Mouse (Mus musculus): ENCODE measurements around the gene Sfmbt1. TPM values are rescaled to one million over a fixed set of nuclear protein-coding genes. Genes with fewer than 3 reads are reported as not detected.

Gene Sfmbt1
- total RNA-seq, 2 experiments from 2014 or later = 33.3 to 35.2 TPM

DNA sequence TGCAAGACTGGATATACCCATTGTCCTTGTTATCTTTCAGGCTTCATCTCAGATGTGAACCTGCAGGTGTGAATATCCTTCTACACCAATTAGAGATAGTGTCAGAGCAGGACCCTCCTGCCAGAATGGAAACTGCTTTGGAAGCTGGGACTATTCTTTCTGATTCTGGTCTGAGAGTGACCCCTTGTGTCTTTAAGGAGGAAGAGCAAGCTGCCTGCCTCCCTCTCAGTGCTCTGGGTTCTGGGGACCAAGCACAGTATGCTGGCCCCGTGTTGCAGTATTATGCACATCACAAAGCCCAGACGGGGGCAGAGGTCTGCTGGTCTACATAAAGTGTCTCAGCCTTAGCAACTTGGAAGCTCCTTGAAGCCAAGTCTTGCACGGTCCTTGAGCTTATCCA lies 150.7 kb downstream of the Sfmbt1 start:
- intact Hi-C loops (cut with DNase I) = loop anchor here (10.0 kb wide), 1 partner anchor 171 kb away; no protein-coding TSS in a partner anchor
- no peak for DNase-seq (ENCODE audit: low spot score in 2 of 2)

- DNase-seq (ENCODE audit: low spot score in 2 of 2) = peak in 1 of 2 experiments; percentile 74
- intact Hi-C loops (cut with DNase I) = loop anchor here (2.0 to 10.0 kb wide), 2 partner anchors 84 to 172 kb away; partner anchors contain the start of gene Nek4
These were observed 152.4 kb downstream of the Sfmbt1 start for GRCm38 (mm10) chr14:30867042-30867441.

GRCm38 (mm10) chr14:30868826-30869225 lies 154.2 kb downstream of the Sfmbt1 start:
- intact Hi-C loops (cut with DNase I) = loop anchor here (10.0 kb wide), 1 partner anchor 174 kb away; no protein-coding TSS in a partner anchor
- DNase-seq (ENCODE audit: low spot score in 2 of 2) = no peak

GRCm38 (mm10) chr14:30869391-30869801 lies 154.7 kb downstream of the Sfmbt1 start:
- intact Hi-C loops (cut with DNase I) = loop anchor here (10.0 kb wide), 1 partner anchor 175 kb away; no protein-coding TSS in a partner anchor
- DNase-seq (ENCODE audit: low spot score in 2 of 2) = no peak

DNA sequence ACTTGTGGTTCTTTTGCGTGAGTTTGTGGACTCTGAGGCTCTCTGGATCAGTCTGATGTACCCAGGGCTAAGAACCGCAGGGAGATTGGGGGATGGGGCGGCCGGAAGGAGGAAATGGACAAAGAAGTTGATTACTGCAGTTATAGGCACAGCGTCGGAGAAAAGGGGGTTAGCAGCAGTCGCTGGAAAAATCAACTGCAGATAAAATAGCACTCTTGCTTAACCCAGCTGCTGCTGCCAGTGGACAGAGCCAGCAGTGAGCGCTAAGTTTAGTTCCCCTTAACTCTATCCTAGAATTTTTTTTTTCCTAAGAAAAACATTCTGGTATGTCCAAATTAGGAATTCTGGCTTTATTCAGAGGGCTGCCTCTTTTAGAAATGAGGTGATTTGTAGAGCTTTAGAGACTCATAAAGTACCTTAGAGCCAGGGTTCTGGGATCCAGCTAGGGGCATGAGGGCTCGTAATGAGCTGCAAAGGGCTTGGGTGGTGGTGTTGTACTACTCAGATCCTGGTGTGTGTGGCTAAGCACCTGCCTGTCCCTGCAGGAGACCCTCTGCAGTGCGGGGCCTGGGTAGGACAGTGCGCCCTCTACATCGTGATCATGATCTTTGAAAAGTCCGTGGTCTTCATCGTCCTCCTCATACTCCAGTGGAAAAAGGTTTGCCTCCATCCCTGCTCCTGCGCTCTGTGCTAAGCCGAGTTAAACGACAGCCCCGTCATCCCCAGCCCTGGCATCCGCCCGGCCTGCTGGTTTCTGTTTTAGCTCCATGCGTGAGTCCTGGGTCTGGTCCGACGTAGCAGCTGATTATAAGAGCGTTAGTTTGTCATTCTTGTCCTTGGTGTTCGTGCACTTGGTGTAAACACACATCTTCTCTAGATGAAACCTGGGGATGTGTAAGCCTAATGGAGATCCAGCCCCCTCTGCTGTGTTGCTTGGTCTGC lies 155.8 kb downstream of the Sfmbt1 start:
- DNase-seq (ENCODE audit: low spot score in 2 of 2) = no peak
- intact Hi-C loops (cut with DNase I) = no loop called here

Other genes with a start within 250 kb of the Sfmbt1 start
- 10 to 100 TPM; 18.0 to 20.8 TPM for gene Dcp1a, start 235.3 kb upstream of the Sfmbt1 start, total RNA-seq (2021)
- gene Cacna1d, start 223.4 kb upstream of the Sfmbt1 start, total RNA-seq (2021) = 10 to 100 TPM; 42.7 to 62.0 TPM
- 100 to 1,000 TPM; 160 to 179 TPM for gene Tkt, start 166.5 kb upstream of the Sfmbt1 start, total RNA-seq (2021)
- 10 to 100 TPM in 1 of 2 experiments, 1 to 10 TPM in 1; 9.8 to 15.4 TPM for gene Prkcd, start 88.6 kb upstream of the Sfmbt1 start, total RNA-seq (2021)
- 10 to 100 TPM; 12.6 to 12.9 TPM for gene Rft1, start 60.5 kb upstream of the Sfmbt1 start, total RNA-seq (2021)
- 10 to 100 TPM; 23.4 to 24.2 TPM for gene Tmem110, start 110.7 kb downstream of the Sfmbt1 start, total RNA-seq (2021)
- 1 to 10 TPM; 3.0 to 4.5 TPM for gene Mustn1, start 164.4 kb downstream of the Sfmbt1 start, total RNA-seq (2021)
- not detected for gene Itih4, start 171.6 kb downstream of the Sfmbt1 start, total RNA-seq (2021)
- 10 to 100 TPM; 19.5 to 24.1 TPM for gene Itih3, start 208.9 kb downstream of the Sfmbt1 start, total RNA-seq (2021)
- not detected for gene Itih1, start 228.4 kb downstream of the Sfmbt1 start, total RNA-seq (2021)
- 10 to 100 TPM; 17.0 to 19.8 TPM for gene Nek4, start 236.5 kb downstream of the Sfmbt1 start, total RNA-seq (2021)

Measured in left cerebral cortex, postnatal 36 days (tissue).